Mouse (Mus musculus): ENCODE results near the gene Slc4a1.

- TF ChIP-seq CTCF (IDR thresholded peaks at IDR 0.05; ENCODE audit: low read depth), result no peak
- TF ChIP-seq EP300 (IDR thresholded peaks at IDR 0.05; ENCODE audit: low read depth), result no peak
Measured at GRCm38 (mm10) chr11:102401898-102402500, 36.0 kb upstream of the Slc4a1 start.
